Mouse (Mus musculus) small intestine, adult 2 months (tissue): ENCODE data around the gene Scai.

Experiments
- CTCF ChIP-seq: fragments of 200-500 bp; IDR thresholded peaks from 2 replicates; pipeline ENCODE4 v1.5.1; 2012; ENCODE audit warnings: low read depth, mild to moderate bottlenecking, control low read depth, inconsistent platforms, low read length, moderate library complexity, mixed read lengths; ENCODE audit not compliant: insufficient replicate concordance, insufficient read length; ENCODE audit errors: extremely low read depth
- POLR2A ChIP-seq: fragments of 200-500 bp; IDR thresholded peaks from 2 replicates; pipeline ENCODE4 v1.6.1; 2012; ENCODE audit warnings: low read depth, mild to moderate bottlenecking, control low read depth, inconsistent platforms, low read length, moderate library complexity

DNA sequence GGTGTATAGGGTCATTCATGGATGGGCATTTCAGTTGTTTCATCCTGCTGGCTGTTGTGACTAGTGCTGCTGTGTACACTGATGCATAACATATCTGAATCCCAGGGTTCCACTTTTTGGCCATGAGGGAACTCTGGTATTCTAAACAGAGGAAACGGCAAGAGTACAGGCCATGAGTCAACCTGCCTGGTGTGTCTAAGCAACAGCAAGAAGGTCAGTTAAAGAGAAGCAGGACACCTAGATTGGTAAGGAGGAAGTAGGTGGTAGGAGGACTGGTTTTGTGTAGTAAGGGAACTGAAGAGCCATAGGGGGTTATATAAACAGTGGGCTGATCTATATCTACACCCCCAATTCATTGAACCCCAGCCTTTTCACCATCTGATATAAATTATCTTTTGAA lies 33.7 kb downstream of the Scai start:
- no peak for TF ChIP-seq CTCF
- TF ChIP-seq POLR2A, result no peak
